Mouse (Mus musculus) layer of hippocampus, adult 9-10 months (tissue): ENCODE measurements at regions not wholly inside any gene's neighbourhood (a gene's known extent, or its start where the extent isn't known, plus 50 kb on each side); places are given as distances from the start of the nearest gene placed in this dataset.
A peak's percentile ranks its signal among the peaks of the same experiment; 100 is the strongest.

ENCODE experiments used
- DNase-seq: peaks from one replicate; pipeline ENCODE4 v3.0.0; 2022; ENCODE audit warnings: low spot score

GRCm38 (mm10) chr2:123486681-123487080 lies 603.1 kb upstream of the Sema6d start:
- peak; percentile 47 for DNase-seq

DNA sequence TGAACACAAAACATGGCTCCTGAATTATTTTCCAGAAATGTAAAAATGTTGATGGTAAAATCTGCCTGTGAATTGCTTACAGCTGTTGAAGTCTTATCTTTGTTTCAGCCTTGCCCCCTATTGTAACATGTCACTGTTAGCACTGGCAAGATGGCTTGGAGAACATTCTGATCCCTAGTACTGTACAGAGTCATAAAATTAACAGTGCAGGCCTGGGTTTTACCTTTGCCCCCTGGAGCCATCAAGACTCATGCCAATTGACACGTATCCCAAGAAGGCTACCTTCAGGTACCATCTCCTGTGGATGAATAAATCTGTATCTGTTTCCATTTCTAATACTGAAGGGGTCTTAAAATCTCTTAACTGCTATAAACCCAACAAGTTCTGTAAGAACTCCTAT lies 583.6 kb upstream of the Sema6d start:
- DNase-seq: no peak

DNA sequence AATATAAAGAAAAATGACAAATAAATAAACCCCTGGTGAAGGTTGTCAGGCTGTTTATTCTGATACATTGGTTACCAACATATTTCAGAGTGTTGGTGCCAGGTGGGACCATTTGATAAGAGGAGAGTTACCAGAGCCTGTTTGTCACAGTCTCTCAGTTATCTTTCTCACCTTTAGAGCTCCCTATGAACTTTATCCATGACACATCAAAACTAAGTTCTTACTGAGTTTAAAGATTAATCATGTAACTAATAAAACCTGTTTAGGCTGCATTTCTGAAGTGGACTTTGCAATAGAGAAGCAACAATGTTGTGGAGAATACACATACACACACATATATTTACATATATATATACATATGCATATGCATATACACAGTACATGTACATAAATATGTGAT lies 582.7 kb upstream of the Sema6d start:
- DNase-seq: no peak

- DNase-seq: no peak
Observed at GRCm38 (mm10) chr2:123528915-123529314, 560.9 kb upstream of the Sema6d start.

DNA sequence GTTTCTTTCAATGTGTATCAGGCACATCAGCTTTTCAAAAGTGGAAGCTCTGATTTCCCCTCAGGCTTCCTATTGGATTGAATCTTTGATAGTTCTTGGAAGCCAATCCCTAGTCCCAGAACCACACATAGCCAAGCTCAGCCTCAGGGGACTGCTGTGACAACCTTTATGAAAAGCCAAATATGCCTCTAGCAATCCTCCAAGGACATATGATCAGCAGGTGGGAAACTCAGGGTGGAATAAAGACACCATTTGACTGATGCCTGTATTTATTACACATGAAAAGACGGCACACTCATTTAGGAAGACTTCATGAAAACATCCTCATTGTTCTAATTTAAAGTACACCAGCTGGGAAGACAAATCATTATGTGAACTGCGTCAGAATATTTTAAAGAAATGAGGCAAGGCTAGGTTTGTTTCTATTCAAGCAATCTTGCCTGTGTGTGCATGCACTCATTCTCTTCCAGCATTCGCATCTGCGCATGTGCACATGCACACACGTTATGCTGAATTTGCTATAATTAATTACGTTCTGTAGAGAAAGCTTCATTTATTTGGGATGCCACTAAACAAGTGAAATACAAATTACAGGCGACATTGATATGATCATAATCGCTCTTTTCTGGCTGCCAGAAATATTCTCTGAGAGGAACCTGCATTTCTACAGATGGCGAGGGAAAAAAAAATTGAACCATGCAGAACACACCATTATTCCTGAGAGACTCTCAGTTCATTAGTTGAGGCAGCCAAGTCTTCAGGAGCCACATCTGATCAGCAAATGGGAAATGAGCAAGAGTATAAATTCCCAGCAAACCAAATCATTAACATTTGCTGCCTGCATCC lies 556.6 kb upstream of the Sema6d start:
- DNase-seq: peak; percentile 18

DNA sequence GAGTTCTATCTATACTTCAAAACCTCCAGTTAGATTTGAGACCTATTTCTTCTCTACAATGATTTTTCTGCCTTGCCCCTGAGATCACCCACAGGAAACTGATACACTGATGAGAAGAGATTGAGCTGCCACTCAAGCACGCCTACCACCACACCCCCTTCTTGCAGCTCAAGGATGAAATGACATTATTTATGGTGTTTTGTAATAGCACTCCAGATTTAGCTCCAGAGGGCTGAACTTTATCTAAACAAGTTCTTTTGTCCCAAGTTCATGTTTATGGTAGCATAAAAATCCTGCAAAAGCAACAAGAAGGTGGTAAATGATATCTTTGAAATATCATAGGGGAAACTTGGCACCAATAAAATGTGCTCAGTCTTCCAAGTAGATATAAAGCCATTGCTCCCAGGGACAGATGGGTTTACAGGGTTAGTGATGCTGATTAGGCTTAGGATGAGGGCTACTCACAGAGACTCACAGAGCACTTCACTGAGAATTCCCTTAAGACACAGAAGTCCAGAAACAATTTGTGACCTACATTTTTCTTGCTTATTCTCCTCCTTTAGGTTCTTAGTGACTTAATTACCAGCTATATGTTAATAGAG lies 538.4 kb upstream of the Sema6d start:
- DNase-seq: no peak

DNA sequence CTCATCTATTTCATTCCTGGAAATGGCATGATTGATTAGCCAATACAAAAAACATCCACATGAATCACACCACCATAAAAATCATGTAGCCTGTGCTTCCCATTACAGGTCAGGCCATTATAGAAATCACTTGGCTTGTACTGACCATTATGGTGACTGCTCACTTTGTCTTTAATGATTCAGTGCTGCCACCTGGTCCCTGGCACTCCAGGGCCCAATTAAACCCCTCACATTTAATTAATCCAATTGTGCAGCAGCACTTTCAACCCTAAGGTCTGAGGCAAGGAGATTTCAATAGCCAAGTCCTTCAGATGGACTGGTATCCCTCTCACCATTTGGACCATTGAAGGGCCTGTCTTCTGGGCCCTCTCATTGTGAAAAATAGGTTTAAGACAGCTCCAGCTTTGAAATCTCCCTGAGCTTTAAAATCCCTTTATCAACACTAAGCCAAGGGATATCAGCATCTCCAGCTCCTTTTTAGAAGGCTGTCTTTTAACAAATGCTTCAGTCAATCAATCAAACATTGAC lies 531.6 kb upstream of the Sema6d start:
- DNase-seq: no peak
